Mouse (Mus musculus) forebrain, embryonic 11.5 days (tissue): ENCODE results near the gene Cpt1b. TPM values are rescaled to one million over a fixed set of nuclear protein-coding genes. Genes with fewer than 3 reads are reported as not detected.

Experiments
- ATAC-seq: fragments of 200-750 bp; cut with Nextera tagmentation; replicated peaks from 2 replicates; pipeline ENCODE4 v1.8.0; 2017; ENCODE audit warnings: moderate TSS enrichment; ENCODE audit not compliant: low FRiP score
- DNase-seq: peaks from one replicate; pipeline ENCODE4 v3.0.0-alpha.2; 2017; ENCODE audit warnings: low spot score
- H3K27ac ChIP-seq: fragments of 300-500 bp; sonication (generic); 2 replicates; pipeline ENCODE4 v1.5.1; 2014; ENCODE audit warnings: low read depth, low read length
- H3K27me3 ChIP-seq: fragments of 300-500 bp; sonication (generic); 2 replicates; pipeline ENCODE4 v1.6.1; 2014; ENCODE audit warnings: mild to moderate bottlenecking, low read length, mixed read lengths; ENCODE audit not compliant: control insufficient read depth, insufficient read depth
- H3K36me3 ChIP-seq: fragments of 300-500 bp; sonication (generic); 2 replicates; pipeline ENCODE4 v1.6.1; 2014; ENCODE audit warnings: mild to moderate bottlenecking, low read length, moderate library complexity, mixed read lengths; ENCODE audit not compliant: control insufficient read depth, insufficient read depth
- H3K4me1 ChIP-seq: fragments of 300-500 bp; sonication (generic); replicated peaks from 2 replicates; pipeline ENCODE4 v1.6.1; 2014; ENCODE audit warnings: low read length, mixed read lengths; ENCODE audit not compliant: control insufficient read depth, insufficient read depth
- H3K4me2 ChIP-seq: fragments of 300-500 bp; sonication (generic); 2 replicates; pipeline ENCODE4 v1.6.1; 2014; ENCODE audit warnings: low read depth, mild to moderate bottlenecking, low read length, moderate library complexity, mixed read lengths; ENCODE audit not compliant: severe bottlenecking
- H3K4me3 ChIP-seq: fragments of 300-500 bp; sonication (generic); 2 replicates; pipeline ENCODE4 v1.5.1; 2014; ENCODE audit warnings: low read depth, low read length
- H3K9ac ChIP-seq: fragments of 300-500 bp; sonication (generic); 2 replicates; pipeline ENCODE4 v1.6.1; 2014; ENCODE audit warnings: low read length
- H3K9me3 ChIP-seq: fragments of 300-500 bp; sonication (generic); 2 replicates; pipeline ENCODE4 v1.6.1; 2016; ENCODE audit warnings: low read length, mixed read lengths; ENCODE audit not compliant: control insufficient read depth
- WGBS: fragments of 180-500 bp; shearing (Covaris S2); extraction: QIAGEN DNeasy Blood & Tissue Kit; methylation state at CpG from one replicate; pipeline ENCODE4 v1.1.7; 2014; 5-methylcytosine and 5-hydroxymethylcytosine counted together
- polyA plus RNA-seq: library from polyadenylated mRNA; unstranded; fragments of >200 nt; fragmentation: Nextera tagmentation; extraction: Ambion mirVana; gene quantifications from 2 replicates; pipeline ENCODE4 v1.2.1, GENCODE M21; 2014

Cpt1b gene
- polyA plus RNA-seq, 1 experiment from 2014 or later = 0.84 TPM

- Histone ChIP-seq H3K27me3 (no peaks in the 10 kb centered on the region), H3K4me3 (no peak overlapping the region), H3K9ac (no peak overlapping the region), H3K36me3 (no peaks in the 10 kb centered on the region), H3K4me1 (no peaks in the 10 kb centered on the region), H3K9me3 (no peaks in the 10 kb centered on the region), H3K4me2 (no peak overlapping the region), H3K27ac (no peak overlapping the region)
- no peak for DNase-seq
- WGBS = 93% methylated on average over 8 of the region's 8 CpGs
- ATAC-seq = no peak
Observed at GRCm38 (mm10) chr15:89415282-89415681, 10.4 kb downstream of the Cpt1b start.

GRCm38 (mm10) chr15:89410118-89410517 is 15.5 kb downstream of the Cpt1b start, which contains the start of gene Syce3:
TSS of gene Syce3 (minus strand) at chr15:89410503.
- DNase-seq (no peak), ATAC-seq (no peak)
- no peaks in the 10 kb centered on the region for H3K36me3 ChIP-seq
- WGBS = 92% methylated on average over 24 of the region's 24 CpGs
- H3K9ac ChIP-seq = no peak within 1 kb of the TSS
- H3K27ac ChIP-seq = no peak within 1 kb of the TSS
- no peaks in the 10 kb centered on the region for H3K27me3 ChIP-seq
- no peak within 1 kb of the TSS for H3K4me3 ChIP-seq
- H3K9me3 ChIP-seq = peaks cover 3% of the 10 kb centered on the region; the same call in 1 of the 2 replicates
- H3K4me1 ChIP-seq = no peaks in the 10 kb centered on the region
- no peak within 1 kb of the TSS for H3K4me2 ChIP-seq

GRCm38 (mm10) chr15:89406691-89407090 is 19.0 kb downstream of the Cpt1b start:
- no peak for DNase-seq
- H3K4me3 ChIP-seq = no peak overlapping the region
- H3K36me3 ChIP-seq = no peaks in the 10 kb centered on the region
- no peak overlapping the region for H3K27ac ChIP-seq
- H3K9ac ChIP-seq = no peak overlapping the region
- H3K9me3 ChIP-seq = peaks cover 3% of the 10 kb centered on the region; the same call in 1 of the 2 replicates
- no peaks in the 10 kb centered on the region for H3K27me3 ChIP-seq
- H3K4me2 ChIP-seq = no peak overlapping the region
- ATAC-seq = no peak
- H3K4me1 ChIP-seq = no peaks in the 10 kb centered on the region

GRCm38 (mm10) chr15:89404831-89405623 is 20.6 kb downstream of the Cpt1b start:
- no peak overlapping the region for H3K27ac ChIP-seq
- 87% methylated on average over 10 of the region's 10 CpGs for WGBS

GRCm38 (mm10) chr15:89402471-89402870 is 23.2 kb downstream of the Cpt1b start:
- H3K9me3 ChIP-seq = no peaks in the 10 kb centered on the region
- 85% methylated on average over 1 of the region's 1 CpGs for WGBS

More at GRCm38 (mm10) chr15:89404831-89405623, 20.6 kb downstream of the Cpt1b start:
- Histone ChIP-seq H3K4me3 (no peak overlapping the region), H3K4me1 (no peaks in the 10 kb centered on the region), H3K4me2 (no peak overlapping the region), H3K27me3 (no peaks in the 10 kb centered on the region), H3K36me3 (no peaks in the 10 kb centered on the region), H3K9ac (no peak overlapping the region), H3K9me3 (peaks cover 3% of the 10 kb centered on the region; the same call in 1 of the 2 replicates)
- DNase-seq (no peak), ATAC-seq (no peak)

GRCm38 (mm10) chr15:89399716-89400115 is 25.9 kb downstream of the Cpt1b start:
- ATAC-seq = no peak
- DNase-seq = no peak
- Histone ChIP-seq H3K27me3 (no peaks in the 10 kb centered on the region), H3K36me3 (no peaks in the 10 kb centered on the region), H3K27ac (no peak overlapping the region), H3K4me3 (no peak overlapping the region), H3K4me1 (no peaks in the 10 kb centered on the region), H3K4me2 (no peak overlapping the region), H3K9me3 (no peaks in the 10 kb centered on the region), H3K9ac (no peak overlapping the region)
- WGBS = 57% methylated on average over 1 of the region's 1 CpGs

More at GRCm38 (mm10) chr15:89402471-89402870, 23.2 kb downstream of the Cpt1b start:
- Histone ChIP-seq H3K4me3 (no peak overlapping the region), H3K9ac (no peak overlapping the region), H3K36me3 (no peaks in the 10 kb centered on the region), H3K27me3 (no peaks in the 10 kb centered on the region), H3K27ac (no peak overlapping the region), H3K4me1 (no peaks in the 10 kb centered on the region), H3K4me2 (no peak overlapping the region)
- no peak for DNase-seq
- ATAC-seq = no peak

- Histone ChIP-seq H3K4me1 (no peaks in the 10 kb centered on the region), H3K4me2 (no peak overlapping the region), H3K27ac (no peak overlapping the region), H3K36me3 (no peaks in the 10 kb centered on the region), H3K4me3 (no peak overlapping the region), H3K9ac (no peak overlapping the region), H3K9me3 (no peaks in the 10 kb centered on the region), H3K27me3 (no peaks in the 10 kb centered on the region)
- WGBS = 70% methylated on average over 2 of the region's 2 CpGs
- DNase-seq (no peak), ATAC-seq (no peak)
Observed at GRCm38 (mm10) chr15:89398146-89398545, 27.5 kb downstream of the Cpt1b start.

- 93% methylated on average over 4 of the region's 4 CpGs for WGBS
- H3K27ac ChIP-seq = no peak overlapping the region
- H3K27me3 ChIP-seq = no peaks in the 10 kb centered on the region
- H3K9me3 ChIP-seq = no peaks in the 10 kb centered on the region
- DNase-seq (no peak), ATAC-seq (no peak)
- H3K4me3 ChIP-seq = no peak overlapping the region
- no peak overlapping the region for H3K9ac ChIP-seq
- H3K36me3 ChIP-seq = no peaks in the 10 kb centered on the region
- H3K4me1 ChIP-seq = no peaks in the 10 kb centered on the region
- H3K4me2 ChIP-seq = no peak overlapping the region
Observed at GRCm38 (mm10) chr15:89396883-89397282, 28.8 kb downstream of the Cpt1b start.

GRCm38 (mm10) chr15:89390081-89390480 is 35.6 kb downstream of the Cpt1b start:
- H3K4me3 ChIP-seq = no peak overlapping the region
- DNase-seq = no peak
- WGBS = 88% methylated on average over 10 of the region's 10 CpGs

More at GRCm38 (mm10) chr15:89390081-89390480, 35.6 kb downstream of the Cpt1b start:
- Histone ChIP-seq H3K27me3 (no peaks in the 10 kb centered on the region), H3K36me3 (no peaks in the 10 kb centered on the region), H3K9me3 (no peaks in the 10 kb centered on the region), H3K4me2 (no peak overlapping the region), H3K27ac (no peak overlapping the region), H3K9ac (no peak overlapping the region), H3K4me1 (no peaks in the 10 kb centered on the region)
- no peak for ATAC-seq
